Mouse (Mus musculus) embryonic facial prominence, embryonic 10.5 days (tissue): ENCODE measurements around the gene Zfp74. TPM values are rescaled to one million over a fixed set of nuclear protein-coding genes. Genes with fewer than 3 reads are reported as not detected.

ENCODE experiments used
- DNase-seq: peaks from one replicate; pipeline ENCODE4 v3.0.0-alpha.2; 2017; ENCODE audit warnings: low spot score
- H3K27ac ChIP-seq: fragments of 300-500 bp; sonication (generic); replicated peaks from 2 replicates; pipeline ENCODE4 v1.5.1; 2016; ENCODE audit warnings: mild to moderate bottlenecking
- H3K27me3 ChIP-seq: fragments of 300-500 bp; sonication (generic); replicated peaks from 2 replicates; pipeline ENCODE4 v1.6.1; 2016; ENCODE audit warnings: low read depth, mild to moderate bottlenecking; ENCODE audit not compliant: poor library complexity, severe bottlenecking
- H3K36me3 ChIP-seq: fragments of 300-500 bp; sonication (generic); replicated peaks from 2 replicates; pipeline ENCODE4 v1.6.1; 2016; ENCODE audit warnings: mild to moderate bottlenecking, moderate library complexity
- H3K4me1 ChIP-seq: fragments of 300-500 bp; sonication (generic); 2 replicates; pipeline ENCODE4 v1.6.1; 2016
- H3K4me3 ChIP-seq: fragments of 300-500 bp; sonication (generic); 2 replicates; pipeline ENCODE4 v1.5.1; 2016; ENCODE audit warnings: mild to moderate bottlenecking, moderate library complexity
- H3K9me3 ChIP-seq: fragments of 300-500 bp; sonication (generic); 2 replicates; pipeline ENCODE4 v1.6.1; 2016; ENCODE audit warnings: mild to moderate bottlenecking
- WGBS: fragments of 180-500 bp; shearing (Covaris S2); methylation state at CpG from one replicate; pipeline ENCODE4 v1.1.7; 2016; 5-methylcytosine and 5-hydroxymethylcytosine counted together
- polyA plus RNA-seq: library from polyadenylated mRNA; unstranded; fragments of >200 nt; fragmentation: Nextera tagmentation; extraction: Ambion mirVana; gene quantifications from 2 replicates; pipeline ENCODE4 v1.2.1, GENCODE M21; 2016

The Zfp74 gene
- polyA plus RNA-seq, result 13.9 and 14.7 TPM in 2 replicates

- H3K36me3 ChIP-seq, result peaks cover 29% of the 10 kb centered on the region
- DNase-seq, result peak; percentile 89
- H3K4me1 ChIP-seq, result peaks cover 10% of the 10 kb centered on the region; the same call in 1 of the 2 replicates
- peak within 1 kb of the TSS; percentile 93 for H3K27ac ChIP-seq
- peak within 1 kb of the TSS; percentile 66 for H3K4me3 ChIP-seq
- H3K27me3 ChIP-seq, result no peaks in the 10 kb centered on the region
- no peaks in the 10 kb centered on the region for H3K9me3 ChIP-seq
- WGBS, result 2% methylated on average over 52 of the region's 52 CpGs
These were observed at the start of gene Zfp74 for GRCm38 (mm10) chr7:29953513-29954401. Gene Zfp74, minus strand, starts transcription at chr7:29954089.

- 90% methylated on average over 5 of the region's 5 CpGs for WGBS
- peaks cover 94% of the 10 kb centered on the region for H3K36me3 ChIP-seq
These were observed 46.7 kb upstream of the Zfp74 start for GRCm38 (mm10) chr7:30000601-30001000.

GRCm38 (mm10) chr7:29995134-29995533, 41.2 kb upstream of the Zfp74 start:
- Histone ChIP-seq H3K9me3 (peaks cover 3% of the 10 kb centered on the region; the same call in 1 of the 2 replicates), H3K4me1 (no peaks in the 10 kb centered on the region), H3K27me3 (no peaks in the 10 kb centered on the region), H3K27ac (no peak overlapping the region), H3K36me3 (peaks cover 99% of the 10 kb centered on the region), H3K4me3 (no peak overlapping the region)
- DNase-seq, result no peak
- WGBS, result 93% methylated on average over 8 of the region's 8 CpGs

More at GRCm38 (mm10) chr7:30000601-30001000, 46.7 kb upstream of the Zfp74 start:
- no peak overlapping the region for H3K4me3 ChIP-seq
- H3K27ac ChIP-seq, result no peak overlapping the region
- no peaks in the 10 kb centered on the region for H3K4me1 ChIP-seq
- no peaks in the 10 kb centered on the region for H3K27me3 ChIP-seq
- no peak for DNase-seq
- no peaks in the 10 kb centered on the region for H3K9me3 ChIP-seq

GRCm38 (mm10) chr7:29993340-29993739, 39.5 kb upstream of the Zfp74 start:
- 97% methylated on average over 9 of the region's 9 CpGs for WGBS
- peaks cover 94% of the 10 kb centered on the region for H3K36me3 ChIP-seq

GRCm38 (mm10) chr7:29992698-29993097, 38.8 kb upstream of the Zfp74 start:
- Histone ChIP-seq H3K36me3 (peaks cover 94% of the 10 kb centered on the region), H3K4me3 (no peak overlapping the region), H3K9me3 (peaks cover 3% of the 10 kb centered on the region; the same call in 1 of the 2 replicates), H3K4me1 (no peaks in the 10 kb centered on the region), H3K27me3 (no peaks in the 10 kb centered on the region), H3K27ac (no peak overlapping the region)
- WGBS, result 96% methylated on average over 8 of the region's 8 CpGs
- DNase-seq, result no peak

More at GRCm38 (mm10) chr7:29993340-29993739, 39.5 kb upstream of the Zfp74 start:
- H3K4me3 ChIP-seq, result no peak overlapping the region
- H3K9me3 ChIP-seq, result peaks cover 3% of the 10 kb centered on the region; the same call in 1 of the 2 replicates
- no peaks in the 10 kb centered on the region for H3K4me1 ChIP-seq
- no peak overlapping the region for H3K27ac ChIP-seq
- no peaks in the 10 kb centered on the region for H3K27me3 ChIP-seq
- no peak for DNase-seq

GRCm38 (mm10) chr7:29989031-29989430, 35.1 kb upstream of the Zfp74 start:
- H3K4me3 ChIP-seq, result no peak overlapping the region
- no peak for DNase-seq
- H3K27ac ChIP-seq, result no peak overlapping the region
- H3K9me3 ChIP-seq, result peaks cover 3% of the 10 kb centered on the region; the same call in 1 of the 2 replicates
- peaks cover 81% of the 10 kb centered on the region for H3K36me3 ChIP-seq
- H3K27me3 ChIP-seq, result no peaks in the 10 kb centered on the region
- WGBS, result 87% methylated on average over 11 of the region's 11 CpGs
- H3K4me1 ChIP-seq, result peaks cover 12% of the 10 kb centered on the region

GRCm38 (mm10) chr7:29987551-29987950, 33.7 kb upstream of the Zfp74 start:
- H3K9me3 ChIP-seq, result no peaks in the 10 kb centered on the region
- DNase-seq, result no peak
- 90% methylated on average over 5 of the region's 5 CpGs for WGBS
- H3K36me3 ChIP-seq, result peaks cover 67% of the 10 kb centered on the region
- no peaks in the 10 kb centered on the region for H3K27me3 ChIP-seq
- H3K4me1 ChIP-seq, result peaks cover 18% of the 10 kb centered on the region
- no peak overlapping the region for H3K4me3 ChIP-seq
- no peak overlapping the region for H3K27ac ChIP-seq

GRCm38 (mm10) chr7:29986101-29986500, 32.2 kb upstream of the Zfp74 start:
- no peak overlapping the region for H3K27ac ChIP-seq
- no peaks in the 10 kb centered on the region for H3K9me3 ChIP-seq
- no peak for DNase-seq
- H3K4me3 ChIP-seq, result 0 out of 2 replicates have a peak overlapping the region, but pooled peaks have one; percentile 2
- peaks cover 27% of the 10 kb centered on the region for H3K4me1 ChIP-seq
- 92% methylated on average over 8 of the region's 8 CpGs for WGBS
- H3K27me3 ChIP-seq, result no peaks in the 10 kb centered on the region
- H3K36me3 ChIP-seq, result peaks cover 52% of the 10 kb centered on the region

GRCm38 (mm10) chr7:29983690-29984380, 29.9 kb upstream of the Zfp74 start, which contains the start of gene Zfp568:
Gene Zfp568, plus strand, starts transcription at chr7:29983955.
- Histone ChIP-seq H3K4me1 (peaks cover 27% of the 10 kb centered on the region), H3K27ac (peak within 1 kb of the TSS; percentile 96), H3K27me3 (no peaks in the 10 kb centered on the region), H3K9me3 (0 out of 2 replicates have a peak, but pooled peaks cover 2% of the 10 kb centered on the region), H3K36me3 (peaks cover 33% of the 10 kb centered on the region), H3K4me3 (peak within 1 kb of the TSS; percentile 92)
- DNase-seq, result peak; percentile 97
- under 1% methylated on average over 62 of the region's 62 CpGs for WGBS

GRCm38 (mm10) chr7:29983340-29983689, 29.4 kb upstream of the Zfp74 start:
- peak overlapping the region; percentile 92 for H3K4me3 ChIP-seq
- under 1% methylated on average over 8 of the region's 8 CpGs for WGBS

GRCm38 (mm10) chr7:29982931-29983330, 29.0 kb upstream of the Zfp74 start:
- 0 out of 2 replicates have a peak, but pooled peaks cover 2% of the 10 kb centered on the region for H3K9me3 ChIP-seq
- peak; percentile 28 for DNase-seq
- peak overlapping the region; percentile 92 for H3K4me3 ChIP-seq
- peaks cover 26% of the 10 kb centered on the region for H3K36me3 ChIP-seq
- H3K27me3 ChIP-seq, result no peaks in the 10 kb centered on the region
- H3K27ac ChIP-seq, result peak overlapping the region; percentile 96
- WGBS, result 25% methylated on average over 6 of the region's 6 CpGs
- H3K4me1 ChIP-seq, result peaks cover 27% of the 10 kb centered on the region

More at GRCm38 (mm10) chr7:29983340-29983689, 29.4 kb upstream of the Zfp74 start:
- DNase-seq, result no peak
- Histone ChIP-seq H3K36me3 (peaks cover 29% of the 10 kb centered on the region), H3K27me3 (no peaks in the 10 kb centered on the region), H3K9me3 (0 out of 2 replicates have a peak, but pooled peaks cover 2% of the 10 kb centered on the region), H3K27ac (peak overlapping the region; percentile 96), H3K4me1 (peaks cover 27% of the 10 kb centered on the region)

GRCm38 (mm10) chr7:29982341-29982740, 28.5 kb upstream of the Zfp74 start:
- 0 out of 2 replicates have a peak, but pooled peaks cover 2% of the 10 kb centered on the region for H3K9me3 ChIP-seq
- H3K4me3 ChIP-seq, result peak overlapping the region; percentile 92
- H3K27ac ChIP-seq, result no peak overlapping the region; the same call in 1 of the 2 replicates
- no peaks in the 10 kb centered on the region for H3K27me3 ChIP-seq
- DNase-seq, result no peak
- peaks cover 27% of the 10 kb centered on the region for H3K4me1 ChIP-seq
- H3K36me3 ChIP-seq, result peaks cover 20% of the 10 kb centered on the region
- 76% methylated on average over 4 of the region's 4 CpGs for WGBS
